Mouse (Mus musculus): Measurements from ENCODE around the gene Rab3ip. TPM values are rescaled to one million over a fixed set of nuclear protein-coding genes. Genes with fewer than 3 reads are reported as not detected.
A peak's percentile ranks its signal among the peaks of the same experiment; 100 is the strongest.

Gene Rab3ip
- polyA plus RNA-seq, 1 experiment, result 29.1 TPM

GRCm38 (mm10) chr10:116894540-116894939, 56.0 kb downstream of the Rab3ip start:
- no peaks in the 10 kb centered on the region for H3K79me2 ChIP-seq (ENCODE audit: control insufficient read depth, insufficient read depth)
- H3K4me2 ChIP-seq (ENCODE audit: low read depth), result no peak overlapping the region
- H3K36me3 ChIP-seq (ENCODE audit: control insufficient read depth, insufficient read depth), result no peaks in the 10 kb centered on the region
- no peak overlapping the region for H3K4me3 ChIP-seq
- TF ChIP-seq SRF (IDR thresholded peaks at IDR 0.05; ENCODE audit: control insufficient read depth, insufficient read length, low read depth), result no peak
- no peak for TF ChIP-seq CEBPB (IDR thresholded peaks at IDR 0.05; ENCODE audit: insufficient read depth, poor library complexity, severe bottlenecking)
- no peak for TF ChIP-seq POLR2AphosphoS2 (IDR thresholded peaks at IDR 0.05; ENCODE audit: insufficient read length, low read depth)
- no peak for TF ChIP-seq TCF3 (IDR thresholded peaks at IDR 0.05; ENCODE audit: insufficient read length, low read depth)
- no peak for TF ChIP-seq MYOG (IDR thresholded peaks at IDR 0.05; ENCODE audit: control insufficient read depth in 1 of 3, insufficient read depth in 1 of 3, insufficient read length in 2 of 3, low read depth in 2 of 3)
- TF ChIP-seq TCF12 (IDR thresholded peaks at IDR 0.05; ENCODE audit: insufficient read depth, poor library complexity, severe bottlenecking), result no peak
- TF ChIP-seq REST (IDR thresholded peaks at IDR 0.05; ENCODE audit: insufficient read depth, insufficient read length), result no peak
- no peak for TF ChIP-seq POLR2A (IDR thresholded peaks at IDR 0.05; ENCODE audit: insufficient read length, low read depth)
- TF ChIP-seq E2F4 (IDR thresholded peaks at IDR 0.05; ENCODE audit: insufficient read depth), result no peak
- no peak for TF ChIP-seq USF1 (IDR thresholded peaks at IDR 0.05; ENCODE audit: low read depth)
- TF ChIP-seq MYOD1 (IDR thresholded peaks at IDR 0.05; ENCODE audit: control insufficient read depth in 1 of 3, insufficient read length in 2 of 3, low read depth in 2 of 3), result no peak
- no peak for TF ChIP-seq MAX (IDR thresholded peaks at IDR 0.05; ENCODE audit: low read depth)
- no peak overlapping the region for H3ac ChIP-seq (ENCODE audit: control insufficient read depth, insufficient read length)
- no peaks in the 10 kb centered on the region for H3K27me3 ChIP-seq (ENCODE audit: control insufficient read depth, insufficient read depth, insufficient read length)

- H3K79me2 ChIP-seq (ENCODE audit: control insufficient read depth, insufficient read depth), result no peaks in the 10 kb centered on the region
- no peaks in the 10 kb centered on the region for H3K27me3 ChIP-seq (ENCODE audit: control insufficient read depth, insufficient read depth, insufficient read length)
- TF ChIP-seq CEBPB (IDR thresholded peaks at IDR 0.05; ENCODE audit: insufficient read depth, poor library complexity, severe bottlenecking) (no peak), MAX (IDR thresholded peaks at IDR 0.05; ENCODE audit: low read depth) (no peak), TCF3 (IDR thresholded peaks at IDR 0.05; ENCODE audit: insufficient read length, low read depth) (no peak), E2F4 (IDR thresholded peaks at IDR 0.05; ENCODE audit: insufficient read depth) (no peak), TCF12 (IDR thresholded peaks at IDR 0.05; ENCODE audit: insufficient read depth, poor library complexity, severe bottlenecking) (no peak)
- H3K4me2 ChIP-seq (ENCODE audit: low read depth), result peak overlapping the region; percentile 3
- H3K36me3 ChIP-seq (ENCODE audit: control insufficient read depth, insufficient read depth), result no peaks in the 10 kb centered on the region
- H3ac ChIP-seq (ENCODE audit: control insufficient read depth, insufficient read length), result no peak overlapping the region
- no peak overlapping the region for H3K4me3 ChIP-seq
These were observed 56.8 kb downstream of the Rab3ip start for GRCm38 (mm10) chr10:116893753-116894152.

- H3K4me2 ChIP-seq (ENCODE audit: low read depth), result no peak overlapping the region
- H3K27me3 ChIP-seq (ENCODE audit: control insufficient read depth, insufficient read depth, insufficient read length), result no peaks in the 10 kb centered on the region
- no peaks in the 10 kb centered on the region for H3K36me3 ChIP-seq (ENCODE audit: control insufficient read depth, insufficient read depth)
- no peak overlapping the region for H3ac ChIP-seq (ENCODE audit: control insufficient read depth, insufficient read length)
- no peak overlapping the region for H3K4me3 ChIP-seq
- TF ChIP-seq E2F4 (IDR thresholded peaks at IDR 0.05; ENCODE audit: insufficient read depth), result no peak
- no peak for TF ChIP-seq MAX (IDR thresholded peaks at IDR 0.05; ENCODE audit: low read depth)
- TF ChIP-seq POLR2AphosphoS2 (IDR thresholded peaks at IDR 0.05; ENCODE audit: insufficient read length, low read depth), result no peak
- no peak for TF ChIP-seq CEBPB (IDR thresholded peaks at IDR 0.05; ENCODE audit: insufficient read depth, poor library complexity, severe bottlenecking)
- no peak for TF ChIP-seq TCF12 (IDR thresholded peaks at IDR 0.05; ENCODE audit: insufficient read depth, poor library complexity, severe bottlenecking)
- TF ChIP-seq REST (IDR thresholded peaks at IDR 0.05; ENCODE audit: insufficient read depth, insufficient read length), result no peak
- no peak for TF ChIP-seq MYOD1 (IDR thresholded peaks at IDR 0.05; ENCODE audit: control insufficient read depth in 1 of 3, insufficient read length in 2 of 3, low read depth in 2 of 3)
- TF ChIP-seq USF1 (IDR thresholded peaks at IDR 0.05; ENCODE audit: low read depth), result no peak
- TF ChIP-seq POLR2A (IDR thresholded peaks at IDR 0.05; ENCODE audit: insufficient read length, low read depth), result no peak
- H3K79me2 ChIP-seq (ENCODE audit: control insufficient read depth, insufficient read depth), result no peaks in the 10 kb centered on the region
These were observed 60.0 kb downstream of the Rab3ip start for GRCm38 (mm10) chr10:116890587-116890986.

DNA sequence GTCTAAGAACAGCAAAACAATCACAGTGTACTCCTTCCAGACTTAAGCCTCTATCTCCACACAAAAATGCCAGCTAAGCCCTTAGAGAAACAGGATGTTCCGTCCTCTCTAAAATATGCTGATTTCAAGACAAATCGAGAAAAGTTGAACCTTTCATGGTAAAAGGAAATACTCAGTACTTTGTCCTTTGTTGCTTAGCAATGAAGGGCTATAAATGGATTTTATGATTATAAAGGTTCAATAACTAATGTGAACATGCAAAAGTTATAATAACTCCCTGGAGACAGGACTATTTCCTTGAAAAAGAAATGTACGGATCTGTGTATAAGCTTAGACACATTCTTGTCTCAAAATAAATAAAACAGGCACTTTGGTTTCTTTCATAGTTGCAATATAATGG, 66.0 kb downstream of the Rab3ip start:
- no peak for TF ChIP-seq MYOG (IDR thresholded peaks at IDR 0.05; ENCODE audit: control insufficient read depth in 1 of 3, insufficient read depth in 1 of 3, insufficient read length in 2 of 3, low read depth in 2 of 3)
- H3ac ChIP-seq (ENCODE audit: control insufficient read depth, insufficient read length), result no peak overlapping the region
- no peaks in the 10 kb centered on the region for H3K36me3 ChIP-seq (ENCODE audit: control insufficient read depth, insufficient read depth)

GRCm38 (mm10) chr10:116883531-116883930, 67.0 kb downstream of the Rab3ip start:
- Histone ChIP-seq H3K27me3 (ENCODE audit: control insufficient read depth, insufficient read depth, insufficient read length) (no peaks in the 10 kb centered on the region), H3K36me3 (ENCODE audit: control insufficient read depth, insufficient read depth) (no peaks in the 10 kb centered on the region), H3ac (ENCODE audit: control insufficient read depth, insufficient read length) (no peak overlapping the region), H3K4me2 (ENCODE audit: low read depth) (no peak overlapping the region), H3K4me3 (no peak overlapping the region), H3K79me2 (ENCODE audit: control insufficient read depth, insufficient read depth) (no peaks in the 10 kb centered on the region)
- TF ChIP-seq SRF (IDR thresholded peaks at IDR 0.05; ENCODE audit: control insufficient read depth, insufficient read length, low read depth) (no peak), POLR2AphosphoS2 (IDR thresholded peaks at IDR 0.05; ENCODE audit: insufficient read length, low read depth) (no peak), MAX (IDR thresholded peaks at IDR 0.05; ENCODE audit: low read depth) (no peak), MYOD1 (IDR thresholded peaks at IDR 0.05; ENCODE audit: control insufficient read depth in 1 of 3, insufficient read length in 2 of 3, low read depth in 2 of 3) (no peak), MYOG (IDR thresholded peaks at IDR 0.05; ENCODE audit: control insufficient read depth in 1 of 3, insufficient read depth in 1 of 3, insufficient read length in 2 of 3, low read depth in 2 of 3) (no peak), POLR2A (IDR thresholded peaks at IDR 0.05; ENCODE audit: insufficient read length, low read depth) (no peak), CEBPB (IDR thresholded peaks at IDR 0.05; ENCODE audit: insufficient read depth, poor library complexity, severe bottlenecking) (no peak), TCF12 (IDR thresholded peaks at IDR 0.05; ENCODE audit: insufficient read depth, poor library complexity, severe bottlenecking) (no peak), TCF3 (IDR thresholded peaks at IDR 0.05; ENCODE audit: insufficient read length, low read depth) (no peak), REST (IDR thresholded peaks at IDR 0.05; ENCODE audit: insufficient read depth, insufficient read length) (no peak)

More for the DNA sequence above, 66.0 kb downstream of the Rab3ip start:
- Histone ChIP-seq H3K4me3 (no peak overlapping the region), H3K4me2 (ENCODE audit: low read depth) (no peak overlapping the region), H3K79me2 (ENCODE audit: control insufficient read depth, insufficient read depth) (no peaks in the 10 kb centered on the region), H3K27me3 (ENCODE audit: control insufficient read depth, insufficient read depth, insufficient read length) (no peaks in the 10 kb centered on the region)
